11 mouse cellular contexts compared by ENCODE assay signal in the genomic region with DNA sequence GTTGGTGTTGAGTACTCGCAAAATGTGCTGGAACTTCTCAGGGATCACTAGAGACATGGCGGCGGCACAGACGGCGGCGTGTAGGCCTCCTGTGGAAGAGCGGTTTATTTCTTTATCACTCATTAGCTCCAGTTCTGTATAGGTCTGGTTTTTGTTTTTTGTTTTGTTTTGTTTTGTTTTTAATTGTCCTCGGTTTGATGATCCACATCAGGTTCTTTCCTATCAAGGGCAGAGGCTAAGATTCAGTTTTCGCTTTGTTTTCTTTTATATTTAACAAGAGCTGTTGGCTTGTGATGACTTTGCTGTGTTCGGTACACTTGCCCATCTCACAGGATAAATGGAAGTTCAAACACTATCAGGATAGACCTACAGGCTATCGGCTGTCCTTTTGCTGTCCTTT. TPM values are rescaled to one million over a fixed set of nuclear protein-coding genes. Genes with fewer than 3 reads are reported as not detected.
DNase-seq lines count a peak whose midpoint lies in the region; TF ChIP-seq lines count a peak whose summit lies in the region.
"Had no signal": no experiment of that assay in that cellular context is flagged by ENCODE, and none has a peak within 500 bp of the region (broad histone marks: within the 10 kb centered on the region; RNA-seq: fewer than 3 reads in every experiment).

A gene (minus strand): TSS at position 101 of the 400 bp plus-strand sequence.

- WGBS in heart, adult 2 months = 96% methylated on average over 11 of the region's 11 CpGs
- 93% methylated on average over 11 of the region's 11 CpGs for WGBS in heart, embryonic 10.5 days

- intact Hi-C loops in heart, adult 2 months (cut with DNase I) = no loop called here
- intact Hi-C loops in left cerebral cortex, postnatal 25 days (cut with DNase I) = no loop called here

- TF ChIP-seq POLR2A in heart, adult 2 months (IDR thresholded peaks at IDR 0.05; ENCODE audit: insufficient read depth, low read depth, low read length) = no peak

- TF ChIP-seq CTCF in heart, adult 2 months (IDR thresholded peaks at IDR 0.05) = no peak

- H3K79me2 ChIP-seq in heart, adult 2 months (replicated peaks; ENCODE audit: control insufficient read depth, insufficient read depth, low read length) = no peaks in the 10 kb centered on the region

- H3K27ac ChIP-seq in heart, adult 2 months = no peak within 1 kb of the TSS
- no peak within 1 kb of the TSS for H3K27ac ChIP-seq in heart, embryonic 10.5 days
- H3K27ac ChIP-seq: intestine, embryonic 15.5 days; limb, embryonic 15.5 days had no signal

- H3K27me3 ChIP-seq in heart, adult 2 months (ENCODE audit: control insufficient read depth, insufficient read depth, low read length) = no peaks in the 10 kb centered on the region
- H3K27me3 ChIP-seq in heart, embryonic 10.5 days (ENCODE audit: insufficient read depth, poor library complexity, severe bottlenecking) = no peaks in the 10 kb centered on the region
- H3K27me3 ChIP-seq: intestine, embryonic 15.5 days; limb, embryonic 15.5 days had no signal

- DNase-seq in heart, adult 2 months = no peak
- no peak for DNase-seq in heart, embryonic 10.5 days (ENCODE audit: low spot score)
- no peak for DNase-seq in adrenal gland, adult 2 months
- DNase-seq in gastrocnemius, postnatal 4 days (ENCODE audit: low spot score in 2 of 2) = no peak
- no peak for DNase-seq in left cerebral cortex, postnatal 25 days (ENCODE audit: low spot score in 2 of 2)
- no peak for DNase-seq in retina, postnatal 1 day
- no peak for DNase-seq in embryo, embryonic 10.5 days (ENCODE audit: low spot score)
- DNase-seq in spleen, postnatal 36 days (ENCODE audit: low spot score in 2 of 2) = no peak
- DNase-seq: lung, postnatal 36 days had no signal

- TF ChIP-seq EP300 in heart, adult 2 months (IDR thresholded peaks at IDR 0.05; ENCODE audit: insufficient read depth, low read depth, low read length) = no peak

- no peaks in the 10 kb centered on the region for H3K36me3 ChIP-seq in heart, adult 2 months (ENCODE audit: control insufficient read depth, insufficient read depth, low read length)
- H3K36me3 ChIP-seq in heart, embryonic 10.5 days = no peaks in the 10 kb centered on the region
- H3K36me3 ChIP-seq: intestine, embryonic 15.5 days; limb, embryonic 15.5 days had no signal

- no peak within 1 kb of the TSS for H3K4me3 ChIP-seq in heart, adult 2 months
- H3K4me3 ChIP-seq in heart, embryonic 10.5 days = no peak within 1 kb of the TSS
- H3K4me3 ChIP-seq: intestine, embryonic 15.5 days; limb, embryonic 15.5 days had no signal

- no peak within 1 kb of the TSS for H3K9ac ChIP-seq in heart, adult 2 months (ENCODE audit: low read depth, low read length)
- H3K9ac ChIP-seq: intestine, embryonic 15.5 days; limb, embryonic 15.5 days had no signal

- no peaks in the 10 kb centered on the region for H3K9me3 ChIP-seq in heart, embryonic 10.5 days
- H3K9me3 ChIP-seq: intestine, embryonic 15.5 days; limb, embryonic 15.5 days had no signal

- H3K4me1 ChIP-seq in heart, adult 2 months (ENCODE audit: control insufficient read depth, insufficient read depth, low read length) = peaks cover 1% of the 10 kb centered on the region; the same call in 1 of the 2 replicates
- peaks cover 9% of the 10 kb centered on the region for H3K4me1 ChIP-seq in heart, embryonic 10.5 days
- H3K4me1 ChIP-seq: intestine, embryonic 15.5 days had no signal

RNA-seq across cellular contexts. Expression of the gene that starts here (rescaled TPM):
- total RNA-seq in heart, adult 2 months (2021) = 100 to 1,000 TPM; 101 to 117 TPM
- polyA plus RNA-seq in heart, adult 2 months (2012; rRNA removed) = 0.64 and 3.2 TPM in 2 replicates
- polyA plus RNA-seq in heart, embryonic 10.5 days (2016; fragmentation: Nextera tagmentation; extraction: Ambion mirVana) = 2.8 and 5.4 TPM in 2 replicates
- total RNA-seq in adrenal gland, adult 2 months (2021) = 100 to 1,000 TPM; 214 to 241 TPM
- polyA plus RNA-seq in adrenal gland, adult 2 months (2012; rRNA removed) = 2.4 and 5.4 TPM in 2 replicates
- total RNA-seq in gastrocnemius, postnatal 4 days (2021) = 100 to 1,000 TPM; 228 to 250 TPM
- total RNA-seq in left cerebral cortex, postnatal 25 days (2021) = 10 to 100 TPM; 66.9 to 79.5 TPM
